Mouse (Mus musculus) adrenal gland (tissue): ENCODE data around the gene Gm49661.

Source experiments
- intact Hi-C: fragments of 180-260 bp; cut with DNase I; formaldehyde crosslinking; loops from one replicate; pipeline ENCODE4 v1.15.1; 2025
- long read RNA-seq, 2 experiments: library from polyadenylated mRNA; unstranded; transcript quantifications; one replicate each; pipeline ENCODE4 v2.0.0; 2020; ENCODE audit warnings: borderline replicate concordance in 1 of 2; ENCODE audit not compliant: insufficient replicate concordance in 1 of 2

Gene Gm49661
- long read RNA-seq, experiment 1: 0 reads
- long read RNA-seq, experiment 2: 0 reads

- intact Hi-C loops: no loop called here
These were observed at the start of gene Gm49661, which contains the start of the genes Prdx2 and Rnaseh2a for GRCm38 (mm10) chr8:84969241-84970134. Gene Gm49661, minus strand, starts transcription at chr8:84969433. Gene Prdx2, plus strand, starts transcription at chr8:84969587. Gene Rnaseh2a, minus strand, starts transcription at chr8:84969767.

- intact Hi-C loops: no loop called here
These were observed 48.0 kb upstream of the Gm49661 start for GRCm38 (mm10) chr8:85017209-85017608.

GRCm38 (mm10) chr8:85016724-85017123 is 47.5 kb upstream of the Gm49661 start:
- intact Hi-C loops: no loop called here

- intact Hi-C loops: no loop called here
These were observed 45.2 kb upstream of the Gm49661 start, which contains the start of gene Best2 for GRCm38 (mm10) chr8:85014431-85014830. Gene Best2, minus strand, starts transcription at chr8:85014531.

GRCm38 (mm10) chr8:85013230-85013840 is 44.1 kb upstream of the Gm49661 start:
- intact Hi-C loops: no loop called here

GRCm38 (mm10) chr8:85011242-85011641 is 42.0 kb upstream of the Gm49661 start:
- intact Hi-C loops: no loop called here

- intact Hi-C loops: no loop called here
These were observed 38.5 kb upstream of the Gm49661 start for GRCm38 (mm10) chr8:85007686-85008085.

GRCm38 (mm10) chr8:84997649-84998295 is 28.5 kb upstream of the Gm49661 start:
- intact Hi-C loops: loop anchor here (5.0 kb wide), 1 partner anchor 70 kb away; no protein-coding TSS in a partner anchor

- intact Hi-C loops: loop anchor here (5.0 kb wide), 1 partner anchor 70 kb away; no protein-coding TSS in a partner anchor
These were observed 27.7 kb upstream of the Gm49661 start for GRCm38 (mm10) chr8:84996978-84997377.

- intact Hi-C loops: loop anchor here (5.0 kb wide), 1 partner anchor 68 kb away; no protein-coding TSS in a partner anchor
These were observed 26.4 kb upstream of the Gm49661 start for GRCm38 (mm10) chr8:84995680-84996079.

GRCm38 (mm10) chr8:84994375-84994774 is 25.1 kb upstream of the Gm49661 start:
- intact Hi-C loops: no loop called here

GRCm38 (mm10) chr8:84990836-84991235 is 21.6 kb upstream of the Gm49661 start:
- intact Hi-C loops: loop anchor here (1.0 kb wide), 1 partner anchor 17 kb away; no protein-coding TSS in a partner anchor

- intact Hi-C loops: loop anchor here (1.0 kb wide), 1 partner anchor 16 kb away; no protein-coding TSS in a partner anchor
These were observed 21.1 kb upstream of the Gm49661 start, which contains the start of gene Hook2 for GRCm38 (mm10) chr8:84990349-84990748. Gene Hook2, plus strand, starts transcription at chr8:84990603.

GRCm38 (mm10) chr8:84989810-84990209 is 20.6 kb upstream of the Gm49661 start:
- intact Hi-C loops: loop anchor here (1.0 kb wide), 1 partner anchor 16 kb away; no protein-coding TSS in a partner anchor

- intact Hi-C loops: no loop called here
These were observed 20.1 kb upstream of the Gm49661 start for GRCm38 (mm10) chr8:84989311-84989731.

GRCm38 (mm10) chr8:84987903-84988302 is 18.7 kb upstream of the Gm49661 start:
- intact Hi-C loops: no loop called here

GRCm38 (mm10) chr8:84987388-84987787 is 18.2 kb upstream of the Gm49661 start:
- intact Hi-C loops: no loop called here

- intact Hi-C loops: no loop called here
These were observed 17.2 kb upstream of the Gm49661 start for GRCm38 (mm10) chr8:84986379-84986945.

- intact Hi-C loops: no loop called here
These were observed 16.6 kb upstream of the Gm49661 start for GRCm38 (mm10) chr8:84985684-84986378.

- intact Hi-C loops: no loop called here
These were observed 15.9 kb upstream of the Gm49661 start for GRCm38 (mm10) chr8:84985049-84985683.
